Mouse (Mus musculus) cerebellum, adult 11 months (tissue): ENCODE measurements around the gene Plxnc1.
A peak's percentile ranks its signal among the peaks of the same experiment; 100 is the strongest.

ENCODE experiments used
- DNase-seq: peaks from one replicate; pipeline ENCODE4 v3.0.0; 2022

Gene Plxnc1

GRCm38 (mm10) chr10:94947386-94947785 lies 2.8 kb upstream of the Plxnc1 start:
- DNase-seq = no peak

GRCm38 (mm10) chr10:94945206-94945711 lies 624 bp upstream of the Plxnc1 start:
- peak; percentile 41 for DNase-seq

GRCm38 (mm10) chr10:94943846-94944690 lies 567 bp downstream of the Plxnc1 start:
- peak; percentile 39 for DNase-seq

GRCm38 (mm10) chr10:94943401-94943845 lies 1.2 kb downstream of the Plxnc1 start:
- DNase-seq = no peak

GRCm38 (mm10) chr10:94942449-94943041 lies 2.1 kb downstream of the Plxnc1 start:
- peak; percentile 17 for DNase-seq

GRCm38 (mm10) chr10:94941551-94941950 lies 3.1 kb downstream of the Plxnc1 start:
- no peak for DNase-seq

- no peak for DNase-seq
Measured at GRCm38 (mm10) chr10:94940786-94941185, 3.8 kb downstream of the Plxnc1 start.

- DNase-seq = no peak
Measured at GRCm38 (mm10) chr10:94940061-94940460, 4.6 kb downstream of the Plxnc1 start.

GRCm38 (mm10) chr10:94938899-94939298 lies 5.7 kb downstream of the Plxnc1 start:
- DNase-seq = no peak

GRCm38 (mm10) chr10:94938320-94938719 lies 6.3 kb downstream of the Plxnc1 start:
- no peak for DNase-seq

GRCm38 (mm10) chr10:94935270-94935669 lies 9.4 kb downstream of the Plxnc1 start:
- no peak for DNase-seq

GRCm38 (mm10) chr10:94934151-94934614 lies 10.5 kb downstream of the Plxnc1 start:
- DNase-seq = peak; percentile 57

GRCm38 (mm10) chr10:94931961-94932832 lies 12.4 kb downstream of the Plxnc1 start:
- no peak for DNase-seq

- DNase-seq = no peak
Measured at GRCm38 (mm10) chr10:94928164-94928563, 16.5 kb downstream of the Plxnc1 start.

- no peak for DNase-seq
Measured at GRCm38 (mm10) chr10:94926297-94926696, 18.3 kb downstream of the Plxnc1 start.

GRCm38 (mm10) chr10:94924878-94925277 lies 19.8 kb downstream of the Plxnc1 start:
- DNase-seq = no peak

- DNase-seq = no peak
Measured at GRCm38 (mm10) chr10:94924450-94924849, 20.2 kb downstream of the Plxnc1 start.

- no peak for DNase-seq
Measured at GRCm38 (mm10) chr10:94923337-94923762, 21.3 kb downstream of the Plxnc1 start.

- DNase-seq = no peak
Measured at GRCm38 (mm10) chr10:94922848-94923247, 21.8 kb downstream of the Plxnc1 start.

- no peak for DNase-seq
Measured at GRCm38 (mm10) chr10:94921751-94922150, 22.9 kb downstream of the Plxnc1 start.

- DNase-seq = no peak
Measured at GRCm38 (mm10) chr10:94920526-94920925, 24.1 kb downstream of the Plxnc1 start.

GRCm38 (mm10) chr10:94919960-94920359 lies 24.7 kb downstream of the Plxnc1 start:
- DNase-seq = no peak

- DNase-seq = peak; percentile 54
Measured at GRCm38 (mm10) chr10:94919552-94919951, 25.1 kb downstream of the Plxnc1 start.
